Mouse (Mus musculus) CH12.LX (cell line): ENCODE measurements around the gene Rnf113a1. TPM values are rescaled to one million over a fixed set of nuclear protein-coding genes. Genes with fewer than 3 reads are reported as not detected.

Experiments used
- DNase-seq: peaks from one replicate; pipeline ENCODE4 v3.0.0-alpha.2; 2013; ENCODE audit errors: extremely low read depth
- H3K27ac ChIP-seq: 2 replicates; pipeline ENCODE4 v1.5.1; 2012; ENCODE audit warnings: low read depth, mild to moderate bottlenecking, control low read depth, moderate library complexity; ENCODE audit not compliant: insufficient read depth
- H3K27me3 ChIP-seq: replicated peaks from 2 replicates; pipeline ENCODE3; 2012; ENCODE audit warnings: inconsistent platforms
- H3K36me3 ChIP-seq, 2 experiments: replicated peaks in 1 of 2; 2 replicates each; pipeline versions ENCODE3 to v1.6.1; 2012; ENCODE audit warnings: inconsistent platforms in 1 of 2, low read length in 1 of 2, mild to moderate bottlenecking in 1 of 2, mixed read lengths in 1 of 2, moderate library complexity in 1 of 2; ENCODE audit not compliant: control insufficient read depth in 1 of 2, insufficient read depth in 1 of 2
- H3K4me1 ChIP-seq, 2 experiments: 2 replicates each; pipeline ENCODE4 v1.6.1; 2012; ENCODE audit warnings: inconsistent platforms in 1 of 2, moderate library complexity in 1 of 2; ENCODE audit not compliant: insufficient read depth in 2 of 2, control insufficient read depth in 1 of 2
- H3K4me2 ChIP-seq: 2 replicates; pipeline ENCODE4 v1.6.1; 2012; ENCODE audit warnings: low read depth, mild to moderate bottlenecking, control low read depth; ENCODE audit not compliant: poor library complexity, insufficient read depth, severe bottlenecking
- H3K4me3 ChIP-seq, 3 experiments: fragments of 150-350 bp in 1 of 3; sonication (generic) in 1 of 3; replicated peaks in 1 of 3; 2 replicates each; pipeline versions ENCODE3 to v1.5.1; 2011 to 2012; ENCODE audit warnings: low read depth in 2 of 3, low read length in 2 of 3, mild to moderate bottlenecking in 2 of 3, moderate library complexity in 2 of 3, control low read depth in 1 of 3, improper control_type of control experiment in 1 of 3, inconsistent platforms in 1 of 3, mixed read lengths in 1 of 3; ENCODE audit not compliant: poor library complexity in 1 of 3
- H3K79me2 ChIP-seq: replicated peaks from 2 replicates; pipeline ENCODE4 v1.6.1; 2012; ENCODE audit warnings: mild to moderate bottlenecking, moderate library complexity; ENCODE audit not compliant: control insufficient read depth, poor library complexity, insufficient read depth, severe bottlenecking; ENCODE audit errors: extremely low read depth
- H3K9ac ChIP-seq: 2 replicates; pipeline ENCODE4 v1.6.1; 2012; ENCODE audit warnings: low read depth, mild to moderate bottlenecking, control low read depth, moderate library complexity; ENCODE audit not compliant: insufficient read depth
- H3K9me3 ChIP-seq: replicated peaks from 2 replicates; pipeline ENCODE3; 2012; ENCODE audit warnings: low read length, inconsistent platforms, mixed read lengths
- CHD1 ChIP-seq: IDR thresholded peaks from 2 replicates; pipeline ENCODE4 v1.6.1; 2012; ENCODE audit warnings: low read depth, low read length, improper control_type of control experiment, inconsistent platforms
- CTCF ChIP-seq, 2 experiments: IDR thresholded peaks in 1 of 2; conservative IDR thresholded peaks in 1 of 2; 2 replicates each; pipeline ENCODE4 v1.5.1; 2011 to 2012; ENCODE audit warnings: low read depth in 2 of 2, low read length in 2 of 2, improper control_type of control experiment in 1 of 2, inconsistent platforms in 1 of 2, mild to moderate bottlenecking in 1 of 2, moderate library complexity in 1 of 2
- E2F4 ChIP-seq: IDR thresholded peaks from 2 replicates; pipeline ENCODE4 v1.6.1; 2011; ENCODE audit warnings: low read depth, low read length, improper control_type of control experiment; ENCODE audit not compliant: insufficient replicate concordance
- EP300 ChIP-seq: IDR thresholded peaks from 2 replicates; pipeline ENCODE4 v1.6.1; 2011; ENCODE audit warnings: low read length, improper control_type of control experiment
- ETS1 ChIP-seq: conservative IDR thresholded peaks from 2 replicates; pipeline ENCODE4 v1.6.1; 2012; ENCODE audit warnings: low read depth, mild to moderate bottlenecking, inconsistent platforms, low read length, improper control_type of control experiment, moderate library complexity
- GABPA ChIP-seq: IDR thresholded peaks from 2 replicates; pipeline ENCODE4 v1.6.1; 2012; ENCODE audit warnings: low read depth, low read length, improper control_type of control experiment, inconsistent platforms; ENCODE audit not compliant: insufficient replicate concordance
- JUND ChIP-seq: conservative IDR thresholded peaks from 2 replicates; pipeline ENCODE4 v1.6.1; 2011; ENCODE audit warnings: low read depth, low read length, improper control_type of control experiment
- KAT2A ChIP-seq: IDR thresholded peaks from 2 replicates; pipeline ENCODE4 v1.6.1; 2012; ENCODE audit warnings: low read length, improper control_type of control experiment, inconsistent platforms; ENCODE audit not compliant: insufficient replicate concordance
- MAFK ChIP-seq: IDR thresholded peaks from 2 replicates; pipeline ENCODE4 v1.6.1; 2011; ENCODE audit warnings: low read length, improper control_type of control experiment; ENCODE audit not compliant: insufficient replicate concordance
- MXI1 ChIP-seq: IDR thresholded peaks from 2 replicates; pipeline ENCODE4 v1.6.1; 2011; ENCODE audit warnings: mild to moderate bottlenecking, low read depth, low read length, improper control_type of control experiment
- MYC ChIP-seq: IDR thresholded peaks from 2 replicates; pipeline ENCODE4 v1.6.1; 2011; ENCODE audit warnings: low read depth, mild to moderate bottlenecking, improper control_type of control experiment, low read length
- NRF1 ChIP-seq: IDR thresholded peaks from 2 replicates; pipeline ENCODE4 v1.6.1; 2014; ENCODE audit warnings: low read depth, mild to moderate bottlenecking, inconsistent platforms, low read length, improper control_type of control experiment, moderate library complexity
- POLR2AphosphoS2 ChIP-seq: IDR thresholded peaks from 2 replicates; pipeline ENCODE4 v1.6.1; 2011; ENCODE audit warnings: low read depth, low read length, improper control_type of control experiment
- RAD21 ChIP-seq: IDR thresholded peaks from 2 replicates; pipeline ENCODE4 v1.6.1; 2011; ENCODE audit warnings: low read depth, mild to moderate bottlenecking, low read length, improper control_type of control experiment, moderate library complexity
- RCOR1 ChIP-seq: conservative IDR thresholded peaks from 2 replicates; pipeline ENCODE4 v1.6.1; 2012; ENCODE audit warnings: low read depth, mild to moderate bottlenecking, inconsistent platforms, low read length, improper control_type of control experiment
- SMC3 ChIP-seq: IDR thresholded peaks from 2 replicates; pipeline ENCODE4 v1.6.1; 2011; ENCODE audit warnings: low read depth, low read length, improper control_type of control experiment
- TBP ChIP-seq: conservative IDR thresholded peaks from 2 replicates; pipeline ENCODE4 v1.6.1; 2011; ENCODE audit warnings: low read depth, low read length, improper control_type of control experiment
- TCF12 ChIP-seq: IDR thresholded peaks from 2 replicates; pipeline ENCODE4 v1.6.1; 2014; ENCODE audit warnings: low read depth, mild to moderate bottlenecking, inconsistent platforms, low read length, improper control_type of control experiment
- ZMIZ1 ChIP-seq: IDR thresholded peaks from 2 replicates; pipeline ENCODE4 v1.6.1; 2012; ENCODE audit warnings: low read depth, mild to moderate bottlenecking, inconsistent platforms, low read length, improper control_type of control experiment
- dilution Hi-C: fragments of 300-500 bp; cut with MboI; formaldehyde crosslinking; loops from 2 replicates; pipeline ENCODE4 v1.14.3; 2020; ENCODE audit warnings: low sequenced_read_pairs; ENCODE audit not compliant: extremely low pct_unique_long_range_greater_than_20kb, extremely low pct_ligation_motif_present
- in situ Hi-C: fragments of 300-500 bp; cut with MboI; formaldehyde crosslinking; loops from 3 replicates; pipeline ENCODE4 v1.14.3; 2019; ENCODE audit warnings: low sequenced_read_pairs, low pct_ligation_motif_present, low pct_unique_long_range_greater_than_20kb, mixed read lengths
- polyA plus RNA-seq: library from polyadenylated mRNA; unstranded; fragments of >175 nt; gene quantifications from 2 replicates; pipeline ENCODE4 v1.2.1, GENCODE M21; 2012; ENCODE audit warnings: low read depth; ENCODE audit not compliant: insufficient read length
- total RNA-seq, 2 experiments: library from RNA; depleted of rRNA; stranded (reverse); fragments of 300-350 nt in 1 of 2; fragments of >200 nt in 1 of 2; gene quantifications; 2 replicates each; pipeline ENCODE4 v1.2.3; 2012 to 2014

Gene Rnf113a1
- total and polyA plus RNA-seq, 3 experiments: 9.9 to 12.5 (median 10.0) TPM

GRCm38 (mm10) chrX:37144954-37145353 is 46.1 kb upstream of the Rnf113a1 start:
- in situ Hi-C loops: no loop called here
- Histone ChIP-seq H3K4me3 (no peak overlapping the region), H3K27me3 (no peaks in the 10 kb centered on the region), H3K9ac (no peak overlapping the region), H3K36me3 (peaks cover 22 to 45% of the 10 kb centered on the region in 2 experiments), H3K9me3 (no peaks in the 10 kb centered on the region), H3K79me2 (no peaks in the 10 kb centered on the region), H3K4me1 (no peaks in the 10 kb centered on the region), H3K27ac (no peak overlapping the region), H3K4me2 (no peak overlapping the region)
- dilution Hi-C loops: no loop called here
- peak; percentile 57 for DNase-seq
- no peak for TF ChIP-seq JUND
- peak in 1 of 2 experiments; percentile 62; a peak in 2 of 4 replicates for TF ChIP-seq CTCF (conservative IDR thresholded peaks at IDR 0.05 in 1 of 2, IDR thresholded peaks at IDR 0.05 in 1 of 2; ENCODE audit: low read depth in 2 of 2, low read length in 2 of 2)
- peak; percentile 49 for TF ChIP-seq SMC3
- TF ChIP-seq ETS1: no peak
- peak; percentile 53 for TF ChIP-seq RAD21
- TF ChIP-seq GABPA: no peak
- TF ChIP-seq EP300: no peak
- TF ChIP-seq NRF1: no peak
- no peak for TF ChIP-seq ZMIZ1
- 0 out of 2 replicates have a peak, but pooled peaks have one; percentile 35 for TF ChIP-seq MYC
- no peak for TF ChIP-seq E2F4
- no peak for TF ChIP-seq MXI1
- peak; percentile 88 for TF ChIP-seq MAFK
- TF ChIP-seq RCOR1: no peak
- no peak for TF ChIP-seq TCF12
- TF ChIP-seq TBP: no peak
- TF ChIP-seq CHD1: no peak
- no peak for TF ChIP-seq POLR2AphosphoS2
- TF ChIP-seq KAT2A: no peak

DNA sequence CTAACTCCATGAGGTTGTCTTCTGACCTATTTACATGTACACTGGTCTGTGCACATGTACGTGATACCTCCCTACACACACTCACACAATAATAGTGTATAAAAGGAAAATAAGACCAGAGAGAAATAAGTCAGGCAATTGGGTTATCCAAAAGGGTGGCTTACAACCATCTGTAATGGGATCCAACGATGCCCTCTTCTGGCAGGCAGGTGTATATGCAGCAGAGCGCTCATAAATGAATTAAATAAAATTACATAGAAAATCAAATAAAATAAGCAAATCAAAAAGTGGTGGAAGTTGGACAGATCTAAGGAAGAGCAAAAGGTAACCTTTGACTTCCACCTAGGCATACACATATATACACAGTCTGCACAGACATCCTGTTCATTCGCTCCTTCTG is 33.2 kb upstream of the Rnf113a1 start:
- Histone ChIP-seq H3K9ac (no peak overlapping the region), H3K27ac (no peak overlapping the region), H3K27me3 (no peaks in the 10 kb centered on the region), H3K4me2 (no peak overlapping the region), H3K36me3 (peaks cover 13 to 37% of the 10 kb centered on the region in 2 experiments), H3K79me2 (no peaks in the 10 kb centered on the region), H3K4me3 (no peak overlapping the region), H3K4me1 (no peaks in the 10 kb centered on the region)
- dilution Hi-C loops (no loop called here), in situ Hi-C loops (no loop called here)
- peak; percentile 3 for DNase-seq
- TF ChIP-seq MXI1 (no peak), SMC3 (peak; percentile 4; the same call in 1 of the 2 replicates), RAD21 (peak; percentile 28), CTCF (conservative IDR thresholded peaks at IDR 0.05 in 1 of 2, IDR thresholded peaks at IDR 0.05 in 1 of 2; ENCODE audit: low read depth in 2 of 2, low read length in 2 of 2) (peak; percentile 30 to 44; a peak in 2 of 4 replicates)
- TF ChIP-seq, all 38 proteins: peak for 3
- no peaks in the 10 kb centered on the region for H3K9me3 ChIP-seq
